Mouse (Mus musculus): ENCODE data around the gene Ugt1a8.

The Ugt1a8 gene

DNA sequence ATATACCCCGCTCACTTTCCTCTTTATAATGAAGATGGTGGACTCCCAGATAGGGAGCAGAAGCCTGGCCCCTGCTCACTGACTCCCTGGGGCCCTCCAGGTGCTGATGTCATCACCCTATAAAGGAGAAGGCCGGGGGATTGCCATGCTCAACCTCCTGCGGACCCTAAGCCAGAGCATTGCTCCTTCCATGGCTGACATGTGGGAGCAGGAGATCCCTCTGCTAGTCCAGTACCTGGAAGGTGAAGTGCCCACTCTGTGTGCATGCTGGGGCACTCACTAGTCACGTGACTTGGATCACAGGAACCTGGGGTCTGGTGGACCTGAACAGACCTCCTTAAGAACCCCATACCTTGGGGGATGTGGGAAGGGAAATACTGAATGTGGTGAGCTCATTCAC, 153.0 kb downstream of the Ugt1a8 start:
- no peak for DNase-seq

DNA sequence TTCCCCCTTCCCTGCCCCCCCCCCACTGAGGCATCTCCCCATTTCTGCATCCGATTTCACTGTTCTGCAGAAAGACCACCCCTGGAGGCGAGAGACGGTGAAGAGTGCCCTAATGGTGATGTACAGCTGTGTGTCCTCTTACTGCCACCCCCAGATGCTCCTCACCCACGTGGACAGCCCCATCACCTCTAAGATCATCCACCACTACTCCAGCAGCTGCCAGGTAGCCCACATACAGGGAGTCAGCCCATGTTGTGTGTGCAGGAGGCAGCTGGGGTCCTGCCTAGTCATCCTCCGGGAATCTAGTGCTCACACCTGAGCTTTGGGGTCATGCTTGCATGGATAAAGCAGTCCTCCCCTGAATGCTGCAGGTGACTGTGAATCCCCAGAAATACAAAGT, 156.2 kb downstream of the Ugt1a8 start:
- no peak for DNase-seq

DNA sequence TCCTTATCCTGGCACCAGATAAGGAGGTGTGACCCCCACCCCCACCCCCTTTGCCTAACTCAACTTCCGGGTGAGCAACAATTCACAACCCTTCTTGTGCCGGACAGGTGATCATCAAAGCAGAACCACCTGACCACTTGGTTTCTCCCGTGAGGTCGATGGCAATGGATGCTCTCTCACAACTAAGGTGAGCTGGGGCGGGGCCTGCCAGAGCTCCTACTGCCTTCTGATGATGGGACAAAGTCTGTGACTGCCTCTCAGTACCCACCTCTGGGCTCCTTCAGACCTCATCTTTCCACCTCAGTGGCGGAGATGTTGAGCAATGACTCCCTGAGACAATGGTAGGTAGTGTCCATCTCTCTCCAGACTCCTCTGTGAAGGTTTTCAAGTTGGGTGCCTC, 158.3 kb downstream of the Ugt1a8 start:
- no peak for DNase-seq

DNA sequence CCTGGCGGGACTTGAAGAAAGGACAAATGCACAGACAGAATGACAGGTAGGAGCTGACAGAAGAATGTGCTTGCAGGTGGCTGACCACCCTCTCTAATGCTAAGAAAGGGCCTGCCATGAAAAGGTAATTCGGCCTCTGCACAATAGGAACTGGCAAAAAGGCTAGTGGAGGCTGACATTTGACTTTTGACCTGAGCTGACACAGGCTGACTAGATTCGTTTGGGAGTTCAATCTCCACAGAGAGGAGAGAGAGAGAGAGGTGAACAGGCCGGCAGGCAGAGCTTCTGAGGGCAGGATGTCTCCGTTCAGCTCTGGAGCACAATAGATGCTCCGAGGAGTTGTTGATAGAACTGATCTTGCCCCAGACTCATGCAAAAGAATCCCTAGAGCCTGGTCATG, 158.8 kb downstream of the Ugt1a8 start:
- DNase-seq: no peak

DNA sequence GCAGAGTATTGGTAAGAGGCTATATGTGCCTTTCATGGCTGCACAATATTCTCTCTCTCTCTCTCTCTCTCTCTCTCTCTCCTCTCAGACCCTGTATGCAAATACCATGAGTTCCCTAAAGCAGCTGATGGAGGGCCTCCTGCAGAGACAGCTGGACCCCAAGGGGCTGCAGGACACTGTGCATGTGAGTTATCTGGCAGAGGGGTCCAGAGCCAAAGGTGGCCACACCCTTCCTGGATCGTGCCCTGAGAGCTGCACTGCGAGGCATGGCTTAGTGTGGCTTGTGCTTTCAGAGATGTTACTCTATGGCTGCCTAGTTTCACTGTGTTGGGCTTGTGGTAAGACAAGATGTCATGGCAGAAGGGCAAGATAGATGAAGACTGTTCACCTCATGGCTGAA, 160.0 kb downstream of the Ugt1a8 start:
- DNase-seq: no peak

DNA sequence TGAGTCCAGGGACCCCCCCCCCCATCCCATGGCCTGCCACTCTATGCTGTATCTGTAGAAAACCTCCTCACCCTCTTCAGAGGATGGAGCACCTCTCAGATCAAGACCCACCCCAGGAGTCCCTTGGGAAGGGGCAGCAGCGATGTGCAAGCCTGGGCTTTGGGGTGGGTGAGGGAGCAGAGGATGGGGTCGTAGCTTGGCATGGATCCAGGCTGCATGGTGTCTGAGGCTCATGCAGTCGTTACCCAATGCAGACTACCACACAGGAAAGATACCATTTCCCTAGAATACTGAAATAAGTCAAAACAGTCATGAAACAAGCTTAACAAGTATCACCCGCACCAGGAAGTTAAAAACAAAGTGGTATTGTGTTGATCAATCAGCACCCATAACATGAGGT, 161.0 kb downstream of the Ugt1a8 start:
- no peak for DNase-seq

DNA sequence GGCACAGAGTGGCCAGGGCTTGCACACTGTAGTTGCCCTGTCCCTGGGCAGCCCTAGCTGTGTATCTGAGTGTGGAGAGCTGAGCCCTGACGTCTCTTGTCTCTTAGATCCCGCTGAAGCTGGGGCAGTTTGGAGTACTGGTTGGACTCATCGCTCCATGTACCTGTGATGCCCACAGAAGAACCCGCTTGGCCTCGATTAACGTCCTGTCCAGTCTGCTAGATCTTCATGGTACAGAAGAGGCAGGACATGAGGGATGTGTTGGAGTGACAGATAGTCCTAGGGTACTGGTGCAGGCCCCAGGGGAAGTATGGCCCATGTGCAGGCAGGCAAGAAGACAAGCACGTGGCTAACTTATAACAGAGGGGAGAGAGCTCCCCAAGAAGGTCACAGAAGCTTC, 162.0 kb downstream of the Ugt1a8 start:
- no peak for DNase-seq

DNA sequence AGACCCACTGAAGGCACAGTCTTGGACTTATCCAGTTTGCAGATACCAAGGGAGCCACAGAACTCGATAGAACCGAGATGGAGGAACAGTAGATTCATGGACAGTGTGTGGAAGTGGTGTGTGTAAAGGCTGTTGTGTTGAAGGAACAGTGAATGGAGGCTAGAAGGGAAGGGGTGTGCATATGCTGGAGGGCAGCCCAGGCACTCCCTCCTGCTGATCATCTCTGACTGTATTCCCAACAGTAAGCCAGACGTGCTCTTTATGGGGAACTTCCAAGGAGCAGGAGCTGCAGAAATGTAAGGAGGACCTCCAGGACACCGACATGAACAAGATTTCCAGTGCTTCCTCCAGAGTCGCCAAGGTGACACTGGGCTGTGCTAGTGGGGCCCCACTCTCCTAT, 162.4 kb downstream of the Ugt1a8 start:
- no peak for DNase-seq

DNA sequence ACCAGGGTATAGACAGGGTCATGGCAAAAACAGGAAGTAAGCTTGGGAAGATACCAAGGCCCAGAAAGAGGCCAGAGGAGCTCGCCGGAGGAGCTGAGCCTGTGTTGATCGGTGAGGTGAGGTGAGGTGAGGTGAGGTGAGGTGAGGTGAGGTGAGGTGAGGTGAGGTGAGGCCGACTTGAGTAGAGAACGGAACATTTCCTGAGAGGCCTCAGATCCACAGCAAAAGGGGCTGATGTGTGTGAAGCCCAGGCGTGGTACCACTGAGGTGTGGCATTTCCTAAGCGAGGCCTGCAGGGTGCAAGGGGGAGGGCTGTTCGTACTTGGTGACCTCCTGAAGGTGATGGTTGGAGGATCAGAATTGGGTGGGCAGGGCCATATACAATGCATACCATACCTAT, 165.5 kb downstream of the Ugt1a8 start:
- DNase-seq: no peak

DNA sequence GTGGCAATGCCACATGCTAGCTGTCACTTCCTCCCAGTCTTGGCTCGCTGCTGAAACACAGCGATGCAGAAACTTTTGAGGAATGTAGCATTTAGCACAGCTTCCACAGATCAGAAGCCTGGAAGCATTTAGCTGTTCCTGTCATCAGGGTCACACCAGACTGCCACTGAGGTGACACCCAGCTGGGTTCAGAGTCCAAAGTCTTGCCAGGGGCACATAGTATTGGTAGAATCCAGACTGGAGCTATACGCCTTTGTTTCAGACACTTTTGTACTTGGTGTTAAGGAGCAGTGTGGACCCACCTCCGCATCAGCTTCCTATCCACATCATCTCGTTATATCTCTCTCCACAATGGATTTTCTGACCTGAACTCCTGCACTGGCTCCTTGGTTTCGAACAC, 165.9 kb downstream of the Ugt1a8 start:
- no peak for DNase-seq

DNA sequence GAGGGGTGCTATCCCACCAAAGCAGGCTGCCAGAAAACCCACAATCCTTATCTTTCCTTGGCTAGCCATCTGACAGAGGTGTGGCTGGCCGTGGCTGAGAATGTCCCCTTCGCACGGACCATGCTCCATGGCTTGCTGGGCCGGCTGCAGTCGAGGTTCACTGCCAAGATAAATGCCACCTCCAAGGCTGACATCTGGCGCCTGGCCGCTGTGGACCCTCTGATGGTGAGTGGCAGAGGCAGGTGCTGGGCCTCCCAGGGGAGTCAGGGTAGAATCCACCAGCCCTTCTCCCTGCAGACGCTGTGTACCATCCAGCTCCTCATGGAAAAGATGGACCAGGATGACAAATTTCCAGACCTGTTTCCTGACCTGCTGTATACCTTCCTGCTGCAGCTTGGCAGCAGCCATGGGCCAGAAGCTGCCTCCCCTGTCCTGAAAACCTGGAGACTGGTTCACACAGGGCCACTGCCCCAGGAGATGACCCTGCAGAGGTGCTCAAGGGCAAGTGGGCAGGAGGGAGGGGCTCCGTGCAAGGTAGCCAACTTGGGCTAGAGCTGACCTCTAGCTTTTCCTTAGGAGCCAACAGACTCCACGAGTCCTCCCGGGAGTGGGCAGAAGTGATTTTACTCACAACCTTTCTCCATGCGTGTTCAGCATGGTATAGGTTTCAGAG, 167.3 kb downstream of the Ugt1a8 start:
- DNase-seq: no peak

DNA sequence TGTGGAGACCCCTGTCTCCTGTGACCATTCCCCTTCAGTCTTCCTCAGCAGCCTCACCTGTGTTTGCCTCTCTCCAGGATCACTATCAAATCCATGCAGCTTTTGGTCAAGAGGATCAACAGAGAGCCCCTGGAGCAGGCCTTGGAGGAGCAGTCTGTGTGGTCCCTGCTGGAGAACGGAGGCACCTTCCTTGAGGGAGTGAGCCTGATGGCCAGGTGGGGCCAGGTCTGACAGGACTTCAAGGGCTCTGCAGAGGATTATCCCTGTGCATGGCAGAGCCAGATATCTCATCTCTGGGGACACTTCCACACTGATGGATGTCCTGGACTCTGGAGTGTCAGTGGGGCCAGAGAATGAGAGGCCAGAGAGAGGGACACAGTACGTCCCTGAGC, 167.8 kb downstream of the Ugt1a8 start:
- DNase-seq: no peak

DNA sequence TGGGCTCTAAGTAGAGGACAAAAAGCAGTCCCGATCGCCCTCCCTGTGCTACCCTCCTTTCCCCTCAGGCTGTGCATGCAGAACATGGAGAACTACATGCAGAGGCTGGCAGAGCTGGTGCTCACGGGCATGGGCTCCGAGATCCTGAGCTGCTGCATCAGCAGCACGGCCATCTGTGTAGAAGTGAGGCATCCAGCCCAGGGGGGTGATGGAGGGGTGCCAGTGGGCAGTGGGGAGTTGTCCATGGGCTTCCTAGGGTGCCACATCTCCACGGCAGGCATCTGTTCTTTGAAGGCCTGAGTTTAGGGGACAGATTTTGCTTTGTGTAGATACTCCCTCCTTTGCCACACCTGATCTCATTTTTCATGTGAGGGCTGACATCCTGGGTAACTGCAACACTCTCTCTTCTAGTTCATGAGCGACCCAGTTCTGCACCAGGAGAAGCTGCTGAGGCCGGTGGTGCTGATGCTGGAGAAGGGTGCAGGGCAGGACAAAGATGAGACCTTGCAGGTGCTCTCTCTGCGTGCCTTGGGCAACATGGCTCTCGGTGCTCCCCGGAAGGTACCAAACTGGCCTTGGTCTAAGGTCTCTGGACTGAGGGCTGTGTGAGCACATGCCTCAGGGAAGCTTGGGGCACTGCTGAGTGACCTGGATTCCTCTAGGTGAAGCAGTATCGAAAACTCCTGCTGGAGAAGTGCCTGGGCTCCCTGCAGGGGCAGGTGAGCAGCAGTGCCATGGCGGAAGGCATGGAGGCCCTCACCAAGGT, 168.6 kb downstream of the Ugt1a8 start:
- no peak for DNase-seq

DNA sequence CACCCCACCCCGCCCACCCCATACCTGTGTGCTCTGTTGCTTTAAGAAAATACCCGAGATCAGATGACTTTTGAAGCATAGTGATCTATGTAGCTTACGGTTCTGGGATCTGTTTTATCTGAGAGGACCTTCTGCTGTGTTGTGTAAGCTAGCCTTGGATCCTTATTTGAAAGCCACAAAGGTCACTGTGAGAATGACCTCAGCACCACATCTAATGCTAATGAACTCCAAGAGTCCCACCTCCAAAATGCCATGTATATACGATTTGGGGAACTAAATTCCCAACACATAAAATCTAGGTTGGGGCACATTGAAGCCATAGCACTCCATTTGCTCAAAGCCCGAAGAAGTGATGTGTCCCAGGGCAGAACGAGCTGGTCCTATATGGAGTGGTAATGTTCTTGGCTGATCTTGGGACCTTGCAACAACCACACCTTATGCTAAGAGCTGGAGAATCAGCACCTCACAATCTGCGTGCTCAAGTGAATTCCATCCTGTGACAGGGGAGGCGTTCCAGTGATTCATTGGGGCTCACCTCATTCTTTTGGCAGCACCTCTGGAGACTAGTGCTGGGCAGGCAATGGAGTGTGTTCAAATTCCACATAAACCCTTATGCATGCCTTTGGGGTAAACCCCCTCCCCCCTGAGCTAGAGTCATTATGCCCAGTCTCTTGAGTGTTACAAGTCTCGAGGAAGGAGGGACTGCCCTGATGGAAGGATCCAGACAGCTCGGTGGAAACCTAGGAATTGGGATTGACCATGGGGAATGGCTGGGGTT, 169.5 kb downstream of the Ugt1a8 start:
- DNase-seq: no peak

DNA sequence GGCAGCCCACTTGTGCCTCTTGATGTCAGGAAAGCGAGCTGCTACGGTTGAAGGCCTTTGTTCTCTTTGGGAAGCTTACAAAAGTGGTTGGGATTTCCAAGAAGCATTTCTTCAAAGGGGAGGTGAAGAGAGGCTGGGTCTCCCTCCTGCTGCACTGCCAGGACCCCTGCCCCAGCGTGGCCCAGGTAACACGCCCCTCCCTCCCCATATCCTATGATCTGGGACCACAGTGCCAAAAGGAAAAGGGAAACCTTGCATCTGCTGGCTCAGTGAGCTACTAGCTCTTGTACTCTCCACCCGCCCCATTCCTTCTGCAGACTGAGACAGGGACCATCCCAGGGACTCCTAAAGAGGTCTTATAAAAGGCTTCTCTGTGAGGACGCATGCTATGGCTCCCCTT, 170.1 kb downstream of the Ugt1a8 start:
- no peak for DNase-seq

DNA sequence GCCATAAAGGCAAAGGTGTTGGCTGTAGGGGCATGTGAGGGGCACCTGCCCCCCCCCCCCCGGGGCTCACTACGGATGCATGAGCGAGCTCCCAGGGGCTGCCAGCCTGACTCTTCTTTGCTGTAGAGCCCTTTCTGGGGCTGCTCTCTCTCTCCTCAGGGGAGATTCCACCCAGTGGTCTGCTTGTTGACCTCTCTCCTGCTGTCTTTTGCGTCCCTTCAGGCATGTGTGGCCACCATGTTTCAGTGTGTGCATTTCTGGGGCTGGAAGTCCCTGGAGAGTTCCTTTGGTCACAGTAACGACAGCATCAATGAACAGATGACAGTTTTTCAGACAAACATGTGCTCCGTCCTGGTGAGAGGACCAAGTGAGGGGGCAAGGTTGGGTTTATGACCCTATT, 170.7 kb downstream of the Ugt1a8 start:
- no peak for DNase-seq

DNA sequence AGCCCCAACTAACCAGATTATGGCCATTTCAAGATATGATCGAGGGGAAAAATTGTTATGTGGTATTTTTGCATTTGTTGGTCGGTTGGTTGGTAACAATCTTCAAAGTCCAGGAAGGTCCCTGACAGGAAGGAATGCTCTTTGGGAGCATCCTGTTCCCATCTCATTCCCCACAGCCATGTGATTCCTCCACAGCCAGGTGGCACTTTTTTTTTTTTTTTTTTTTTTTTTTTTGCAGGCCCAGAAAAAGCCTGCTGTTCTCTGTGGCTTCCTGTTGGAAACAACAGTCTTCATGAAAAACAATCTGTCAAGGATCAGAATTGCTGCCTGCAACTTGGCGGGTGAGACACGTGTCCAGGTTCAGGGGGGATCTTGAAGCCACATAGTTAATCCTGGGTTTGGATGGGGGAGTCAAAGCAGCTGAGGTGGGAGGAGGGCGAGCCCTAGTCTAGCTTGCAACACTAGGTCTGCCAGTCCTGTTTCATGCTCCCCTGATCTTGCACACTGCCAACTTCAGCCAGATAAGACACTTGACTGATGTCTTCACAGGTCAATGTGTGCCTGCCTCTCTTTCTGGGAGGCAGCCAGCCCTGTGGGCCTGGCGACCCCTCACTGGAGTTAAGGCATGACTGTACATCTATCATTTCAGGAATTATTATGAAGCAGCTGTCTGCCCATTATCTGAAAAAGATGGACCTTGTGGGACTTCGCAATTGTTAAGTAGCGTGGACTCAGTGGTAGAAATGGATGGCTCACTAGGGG, 171.4 kb downstream of the Ugt1a8 start:
- DNase-seq: peak; percentile 57

DNA sequence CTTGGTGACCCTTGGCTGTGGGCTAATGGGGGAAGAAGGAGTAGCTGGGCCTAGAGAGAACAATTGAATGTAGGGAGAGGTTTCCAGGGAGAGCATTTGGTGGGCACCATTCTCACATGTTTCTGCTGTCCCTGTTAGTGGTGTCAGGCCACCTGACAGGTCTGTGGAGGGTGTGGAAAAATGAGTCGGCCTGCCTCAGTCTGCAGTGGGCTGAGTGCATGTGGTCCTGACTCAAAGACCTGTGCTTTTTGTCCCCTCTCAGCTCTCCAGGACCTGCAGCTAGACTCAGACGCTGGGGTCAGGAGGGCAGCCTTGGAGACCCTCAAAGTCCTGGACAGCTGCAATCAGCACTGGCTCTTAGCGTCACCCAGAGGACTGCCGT, 172.0 kb downstream of the Ugt1a8 start:
- no peak for DNase-seq

DNA sequence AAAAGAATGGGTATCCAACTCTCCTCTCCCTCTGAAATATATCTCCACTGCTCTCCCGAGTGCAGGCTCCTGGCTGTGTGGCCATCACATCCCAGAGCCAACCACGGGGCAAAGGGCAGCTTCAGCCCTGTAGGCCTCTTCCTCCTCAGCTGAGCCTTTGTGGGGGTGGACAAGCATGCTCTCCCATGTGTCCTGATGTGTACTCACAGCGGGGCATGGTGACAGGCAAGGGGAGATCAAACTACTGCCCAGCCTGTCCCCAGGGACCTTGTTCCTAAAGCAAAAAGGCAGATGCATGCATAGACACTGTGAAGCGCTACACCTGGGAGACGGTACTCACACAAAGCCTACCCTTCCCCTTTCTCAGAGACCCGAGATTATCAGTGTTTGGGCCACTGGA, 172.5 kb downstream of the Ugt1a8 start:
- peak; percentile 78 for DNase-seq

DNA sequence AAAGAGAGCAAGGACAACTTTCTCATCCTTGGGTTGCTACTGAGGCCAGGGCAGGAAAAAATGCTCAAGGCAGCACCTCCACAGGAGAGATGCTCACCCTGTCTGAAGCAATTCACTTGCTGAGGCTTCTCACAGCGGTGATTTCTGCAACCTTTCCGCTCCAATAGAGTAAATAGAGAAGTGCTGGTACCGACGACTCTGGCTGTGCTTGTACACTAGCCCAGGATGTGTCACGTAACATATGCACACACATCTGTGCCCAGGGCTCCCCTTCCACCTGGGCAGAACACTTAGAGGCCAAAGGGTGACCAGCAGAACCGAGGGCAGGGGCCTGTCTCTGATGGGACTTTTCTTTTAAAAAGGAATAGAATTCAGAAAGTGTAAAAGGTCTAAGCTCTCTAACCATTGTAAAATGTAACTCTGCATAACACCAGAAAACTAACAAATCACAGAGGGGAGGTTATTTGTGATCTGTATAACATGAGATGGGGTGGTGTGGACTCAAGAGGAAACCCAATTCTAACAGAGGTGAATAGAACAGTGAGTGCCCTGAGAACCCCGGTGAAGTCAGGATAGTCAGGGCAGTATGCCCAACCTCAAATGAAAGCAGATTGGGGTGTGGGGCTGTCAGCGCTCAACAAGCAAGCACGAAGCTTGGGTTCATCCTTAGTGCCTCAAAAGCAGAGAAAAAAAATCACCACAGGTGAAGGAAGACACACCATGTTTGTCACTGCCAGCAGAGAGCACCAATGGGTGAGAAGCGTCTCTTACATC, 173.2 kb downstream of the Ugt1a8 start:
- no peak for DNase-seq

DNA sequence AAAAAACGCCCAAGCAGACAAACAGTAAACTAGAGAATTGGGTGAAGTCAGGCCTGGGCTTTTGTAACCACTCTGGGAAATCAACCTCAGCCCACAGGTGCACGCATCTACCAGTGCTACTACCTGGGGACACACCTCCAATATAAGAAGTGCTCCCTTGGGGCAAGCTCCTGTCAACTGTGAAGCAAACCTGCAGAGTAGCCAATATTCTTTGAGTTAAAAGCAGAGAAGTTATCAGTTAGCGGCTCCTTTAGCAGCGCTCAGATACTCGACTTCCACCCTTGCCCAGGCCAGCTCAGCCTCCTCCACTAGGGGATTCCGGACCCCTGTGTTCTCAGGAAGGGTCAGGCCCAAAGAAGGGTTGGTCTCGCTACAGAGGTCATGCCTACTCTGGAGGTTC, 174.1 kb downstream of the Ugt1a8 start:
- no peak for DNase-seq

DNA sequence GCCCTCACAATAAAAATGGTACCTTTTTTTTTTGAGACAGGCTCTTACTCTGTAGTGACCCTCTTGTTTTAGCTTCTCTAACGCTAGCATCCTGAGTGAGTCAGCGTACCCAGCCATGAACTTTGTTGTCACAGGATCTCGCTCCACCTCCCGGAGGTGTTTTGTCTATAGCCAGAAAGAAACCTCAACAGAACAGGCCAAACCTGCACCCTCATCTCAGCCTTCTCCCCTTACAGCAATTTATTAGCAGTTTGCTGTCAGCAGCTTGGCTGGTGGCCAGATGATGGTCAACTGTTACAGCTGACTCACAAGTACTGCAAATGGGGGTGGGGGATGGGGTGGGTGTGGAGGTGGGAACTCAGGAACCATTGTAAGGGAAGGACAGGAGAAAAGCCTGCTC, 174.6 kb downstream of the Ugt1a8 start:
- DNase-seq: peak; percentile 74

DNA sequence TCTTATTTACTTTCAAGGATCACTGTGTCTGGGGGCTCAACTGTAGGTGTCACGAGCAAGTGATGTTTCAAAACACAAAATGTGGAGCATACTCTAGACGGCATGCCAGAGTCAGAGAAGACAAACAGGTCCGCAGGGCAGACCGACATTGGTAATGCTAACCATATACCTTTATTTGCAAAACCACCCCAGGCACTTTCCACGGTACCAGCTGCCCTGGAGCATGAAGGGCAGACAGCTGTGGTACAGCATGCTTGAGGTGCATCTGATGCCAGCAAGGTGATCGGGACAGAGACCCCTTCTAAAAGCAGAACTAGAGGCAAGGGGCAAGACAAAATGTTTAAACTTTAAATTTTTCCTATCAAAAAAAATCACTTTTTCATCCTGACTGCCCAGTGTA, 175.3 kb downstream of the Ugt1a8 start:
- no peak for DNase-seq

All from liver (tissue).